Mouse (Mus musculus): ENCODE data around the gene Mterf4. TPM values are rescaled to one million over a fixed set of nuclear protein-coding genes. Genes with fewer than 3 reads are reported as not detected.
A peak's percentile ranks its signal among the peaks of the same experiment; 100 is the strongest.
"Not testable (repeated sequence)": the region's sequence is repeated elsewhere in the genome, so short reads cannot be mapped to it uniquely, and the experiment has no call there.

The Mterf4 gene
- polyA plus RNA-seq (2016; fragmentation: Nextera tagmentation; extraction: Ambion mirVana) = 39.4 and 44.2 TPM in 2 replicates

DNA sequence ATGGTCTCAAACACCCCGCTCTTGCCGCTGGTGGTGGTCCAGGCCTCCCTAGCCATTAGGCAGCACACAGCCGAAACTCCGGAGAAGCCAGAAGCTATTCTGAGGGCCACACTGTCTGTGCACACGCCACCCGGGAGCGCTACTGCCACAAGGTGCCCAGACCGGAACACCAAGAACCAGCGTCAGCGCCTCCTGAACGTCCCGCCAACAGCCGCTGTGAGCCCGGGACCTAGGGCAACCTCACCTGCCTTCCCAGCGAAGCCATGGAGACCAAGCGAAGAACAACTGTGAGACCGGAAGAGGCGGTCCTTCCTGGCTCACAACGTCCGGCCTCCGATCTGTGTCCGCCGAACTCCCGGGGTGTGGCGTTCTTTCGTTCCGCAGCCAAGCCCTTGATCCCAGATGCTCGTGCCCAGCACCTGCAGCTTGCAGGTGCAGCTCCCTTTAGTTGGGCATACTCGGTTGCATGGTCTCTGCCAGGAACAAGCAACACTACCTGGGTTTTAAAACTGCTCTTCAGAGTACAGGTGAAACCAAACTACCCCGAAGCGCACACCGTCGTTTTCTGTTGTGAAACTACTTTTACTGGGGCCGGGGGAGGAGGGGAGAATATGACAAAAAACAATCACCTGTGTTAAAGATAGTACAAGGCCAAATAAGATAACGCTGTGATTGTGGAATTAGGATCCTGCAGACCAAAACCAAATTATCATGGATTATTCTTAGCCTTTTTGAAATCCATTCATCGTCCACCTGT, at the start of gene Mterf4:
Gene Mterf4, minus strand, starts transcription at position 335 of the 757 bp plus-strand sequence.
- peak within 1 kb of the TSS; percentile 84 for H3K27ac ChIP-seq

GRCm38 (mm10) chr1:93352724-93353123, 47.0 kb upstream of the Mterf4 start:
- Histone ChIP-seq H3K27me3 (ENCODE audit: low read depth, poor library complexity, severe bottlenecking) (no peaks in the 10 kb centered on the region), H3K9me3 (replicated peaks) (no peaks in the 10 kb centered on the region), H3K4me1 (no peaks in the 10 kb centered on the region), H3K27ac (no peak overlapping the region), H3K36me3 (peaks cover 97% of the 10 kb centered on the region), H3K4me3 (no peak overlapping the region)
- DNase-seq (ENCODE audit: low spot score) = no peak
- WGBS = 91% methylated on average over 2 of the region's 2 CpGs

More for the DNA sequence above, at the start of gene Mterf4:
- 10% methylated on average over 36 of the region's 36 CpGs for WGBS
- H3K27me3 ChIP-seq (ENCODE audit: low read depth, poor library complexity, severe bottlenecking) = no peaks in the 10 kb centered on the region
- peaks cover 10% of the 10 kb centered on the region for H3K4me1 ChIP-seq
- no peaks in the 10 kb centered on the region for H3K9me3 ChIP-seq (replicated peaks)
- DNase-seq (ENCODE audit: low spot score) = peak; percentile 88
- H3K36me3 ChIP-seq = peaks cover 75% of the 10 kb centered on the region
- H3K4me3 ChIP-seq = peak within 1 kb of the TSS; percentile 84

GRCm38 (mm10) chr1:93349701-93350100, 44.0 kb upstream of the Mterf4 start:
- no peak overlapping the region for H3K27ac ChIP-seq
- DNase-seq (ENCODE audit: low spot score) = no peak
- H3K36me3 ChIP-seq = peaks cover 89% of the 10 kb centered on the region
- no peaks in the 10 kb centered on the region for H3K27me3 ChIP-seq (ENCODE audit: low read depth, poor library complexity, severe bottlenecking)
- H3K4me1 ChIP-seq = no peaks in the 10 kb centered on the region
- H3K4me3 ChIP-seq = no peak overlapping the region
- WGBS = 83% methylated on average over 4 of the region's 4 CpGs
- no peaks in the 10 kb centered on the region for H3K9me3 ChIP-seq (replicated peaks)

DNA sequence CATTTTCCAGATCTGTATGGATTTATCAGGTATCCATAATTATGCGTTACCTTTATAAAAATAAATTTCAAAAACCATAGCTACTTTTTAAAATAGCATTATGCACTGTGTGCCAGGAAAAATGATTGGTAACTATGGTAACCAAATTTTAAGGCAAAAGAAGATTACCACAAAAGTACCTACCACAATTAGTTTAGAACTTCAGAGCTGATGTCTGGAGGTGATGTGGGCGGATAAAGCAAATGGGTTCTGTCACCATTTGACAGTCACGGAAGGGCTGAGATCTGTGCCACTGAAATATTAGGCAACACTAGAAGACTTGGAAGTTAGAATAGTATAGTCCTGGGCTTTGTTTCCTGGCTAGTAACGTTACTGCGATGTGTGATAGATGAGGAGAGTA, 41.5 kb upstream of the Mterf4 start:
- WGBS = 93% methylated on average over 5 of the region's 5 CpGs
- peaks cover 10% of the 10 kb centered on the region for H3K4me1 ChIP-seq
- H3K9me3 ChIP-seq (replicated peaks) = no peaks in the 10 kb centered on the region
- peaks cover 65% of the 10 kb centered on the region for H3K36me3 ChIP-seq
- H3K27ac ChIP-seq = no peak overlapping the region
- DNase-seq (ENCODE audit: low spot score) = no peak
- H3K4me3 ChIP-seq = no peak overlapping the region
- no peaks in the 10 kb centered on the region for H3K27me3 ChIP-seq (ENCODE audit: low read depth, poor library complexity, severe bottlenecking)

GRCm38 (mm10) chr1:93343504-93344047, 37.9 kb upstream of the Mterf4 start:
- Histone ChIP-seq H3K36me3 (peaks cover 34% of the 10 kb centered on the region), H3K4me3 (peak overlapping the region; percentile 88), H3K4me1 (peaks cover 21% of the 10 kb centered on the region), H3K27ac (peak overlapping the region; percentile 88), H3K9me3 (replicated peaks) (no peaks in the 10 kb centered on the region), H3K27me3 (ENCODE audit: low read depth, poor library complexity, severe bottlenecking) (no peaks in the 10 kb centered on the region)
- peak; percentile 92 for DNase-seq (ENCODE audit: low spot score)
- WGBS = under 1% methylated on average over 39 of the region's 39 CpGs

DNA sequence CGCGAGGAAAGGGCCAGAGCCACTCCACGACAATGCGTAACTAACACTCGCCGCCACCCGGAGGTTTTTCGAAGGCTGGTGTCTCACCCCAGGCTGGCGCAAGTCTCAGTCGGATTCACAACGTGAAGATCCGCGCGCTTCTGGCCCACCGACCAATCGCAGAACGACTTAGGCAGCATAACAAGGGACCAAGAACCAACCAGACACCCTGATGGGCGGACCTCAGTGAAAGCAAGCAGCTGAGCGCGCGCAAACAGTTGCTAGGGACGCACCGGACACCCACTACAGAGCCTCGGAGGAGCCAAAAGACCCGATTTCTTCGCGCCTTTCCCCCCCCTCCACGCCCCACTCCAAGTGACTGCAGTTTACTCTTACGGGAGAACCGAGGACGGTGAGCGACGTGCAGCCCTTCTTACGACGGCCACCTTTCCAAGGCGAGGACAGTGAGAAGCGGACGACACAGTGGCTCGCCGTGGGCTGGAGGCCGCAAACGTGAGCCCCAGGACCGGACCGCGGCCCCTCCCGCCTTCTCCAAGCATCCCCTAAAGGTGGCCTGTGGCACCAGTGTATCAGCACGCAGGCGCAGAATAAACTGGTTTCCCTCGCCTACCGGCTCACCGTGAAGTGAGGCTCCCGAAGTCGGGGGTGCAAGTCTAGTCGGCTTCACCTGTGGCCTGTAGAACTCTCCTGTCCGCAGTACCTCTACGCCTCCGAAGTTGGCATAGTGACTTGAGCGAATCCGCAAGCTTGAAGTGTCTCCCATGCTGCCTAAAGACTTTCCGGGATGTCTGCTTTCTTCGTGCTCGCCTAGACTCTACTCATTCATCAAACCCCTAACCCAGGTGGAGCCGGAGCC, 37.2 kb upstream of the Mterf4 start, which contains the start of the genes Ppp1r7 and Pask:
Gene Ppp1r7, plus strand, starts transcription at position 207 of the 856 bp plus-strand sequence.
Gene Pask, minus strand, starts transcription at position 835 of the 856 bp plus-strand sequence.
- H3K36me3 ChIP-seq = peaks cover 30% of the 10 kb centered on the region
- no peaks in the 10 kb centered on the region for H3K27me3 ChIP-seq (ENCODE audit: low read depth, poor library complexity, severe bottlenecking)
- peak within 1 kb of the TSS; percentile 88 for H3K4me3 ChIP-seq
- DNase-seq (ENCODE audit: low spot score) = peak; percentile 99
- H3K4me1 ChIP-seq = peaks cover 21% of the 10 kb centered on the region
- no peaks in the 10 kb centered on the region for H3K9me3 ChIP-seq (replicated peaks)
- H3K27ac ChIP-seq = peak within 1 kb of the TSS; percentile 88
- under 1% methylated on average over 63 of the region's 63 CpGs for WGBS

- 74% methylated on average over 2 of the region's 2 CpGs for WGBS
- no peak overlapping the region for H3K27ac ChIP-seq
- H3K27me3 ChIP-seq (ENCODE audit: low read depth, poor library complexity, severe bottlenecking) = no peaks in the 10 kb centered on the region
- no peaks in the 10 kb centered on the region for H3K4me1 ChIP-seq
- H3K9me3 ChIP-seq (replicated peaks) = no peaks in the 10 kb centered on the region
- H3K36me3 ChIP-seq = peaks cover 86% of the 10 kb centered on the region
- DNase-seq (ENCODE audit: low spot score) = no peak
- H3K4me3 ChIP-seq = no peak overlapping the region
Observed at GRCm38 (mm10) chr1:93334621-93335020, 28.9 kb upstream of the Mterf4 start.

DNA sequence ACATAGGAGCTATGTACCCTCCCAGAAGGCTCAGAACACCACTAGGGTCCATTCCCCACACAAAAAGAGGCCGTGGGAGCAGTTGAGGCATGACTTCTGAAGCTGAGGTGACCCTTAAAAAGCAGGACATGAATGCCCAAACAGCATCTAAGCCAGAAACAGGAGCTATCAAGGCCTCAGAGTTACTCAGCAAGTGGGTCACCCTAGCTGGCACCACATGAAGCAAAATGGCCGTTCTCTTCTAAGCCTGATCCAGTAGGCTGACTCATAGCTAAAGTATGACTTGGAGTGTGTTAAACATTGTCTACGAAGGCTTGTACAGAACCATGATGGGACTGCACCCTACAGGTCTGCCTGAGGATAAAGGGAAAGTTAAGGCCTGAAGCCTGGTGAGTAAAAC, 20.7 kb upstream of the Mterf4 start:
- 91% methylated on average over 3 of the region's 3 CpGs for WGBS
- Histone ChIP-seq H3K27ac (no peak overlapping the region), H3K27me3 (ENCODE audit: low read depth, poor library complexity, severe bottlenecking) (no peaks in the 10 kb centered on the region), H3K4me1 (no peaks in the 10 kb centered on the region), H3K9me3 (replicated peaks) (no peaks in the 10 kb centered on the region), H3K4me3 (no peak overlapping the region), H3K36me3 (peaks cover 99% of the 10 kb centered on the region)
- no peak for DNase-seq (ENCODE audit: low spot score)

- no peak overlapping the region for H3K4me3 ChIP-seq
- peaks cover 99% of the 10 kb centered on the region for H3K36me3 ChIP-seq
- no peak overlapping the region for H3K27ac ChIP-seq
- no peaks in the 10 kb centered on the region for H3K4me1 ChIP-seq
- no peaks in the 10 kb centered on the region for H3K27me3 ChIP-seq (ENCODE audit: low read depth, poor library complexity, severe bottlenecking)
- no peak for DNase-seq (ENCODE audit: low spot score)
- 91% methylated on average over 6 of the region's 6 CpGs for WGBS
- H3K9me3 ChIP-seq (replicated peaks) = no peaks in the 10 kb centered on the region
Observed at GRCm38 (mm10) chr1:93323973-93324372, 18.3 kb upstream of the Mterf4 start.

GRCm38 (mm10) chr1:93300578-93300977, 5.1 kb downstream of the Mterf4 start:
- DNase-seq (ENCODE audit: low spot score) = no peak
- Histone ChIP-seq H3K36me3 (peaks cover 94% of the 10 kb centered on the region), H3K4me3 (no peak overlapping the region), H3K9me3 (replicated peaks) (no peaks in the 10 kb centered on the region), H3K27ac (no peak overlapping the region), H3K27me3 (ENCODE audit: low read depth, poor library complexity, severe bottlenecking) (no peaks in the 10 kb centered on the region), H3K4me1 (peaks cover 10% of the 10 kb centered on the region)
- WGBS = 90% methylated on average over 3 of the region's 3 CpGs

GRCm38 (mm10) chr1:93299791-93300190, 5.9 kb downstream of the Mterf4 start:
- WGBS = 84% methylated on average over 4 of the region's 4 CpGs
- Histone ChIP-seq H3K27me3 (ENCODE audit: low read depth, poor library complexity, severe bottlenecking) (no peaks in the 10 kb centered on the region), H3K36me3 (peaks cover 95% of the 10 kb centered on the region), H3K4me3 (no peak overlapping the region), H3K4me1 (peaks cover 7% of the 10 kb centered on the region), H3K27ac (no peak overlapping the region), H3K9me3 (replicated peaks) (no peaks in the 10 kb centered on the region)
- no peak for DNase-seq (ENCODE audit: low spot score)

- peaks cover 82% of the 10 kb centered on the region for H3K36me3 ChIP-seq
- H3K27me3 ChIP-seq (ENCODE audit: low read depth, poor library complexity, severe bottlenecking); DNase-seq (ENCODE audit: low spot score); H3K4me3 ChIP-seq; H3K27ac ChIP-seq; H3K4me1 ChIP-seq; H3K9me3 ChIP-seq (replicated peaks): not testable (repeated sequence)
- 86% methylated on average over 3 of the region's 3 CpGs for WGBS
Observed at GRCm38 (mm10) chr1:93294491-93294890, 11.2 kb downstream of the Mterf4 start.

GRCm38 (mm10) chr1:93292006-93292405, 13.7 kb downstream of the Mterf4 start:
- no peaks in the 10 kb centered on the region for H3K9me3 ChIP-seq (replicated peaks)
- WGBS = 87% methylated on average over 8 of the region's 8 CpGs
- peaks cover 78% of the 10 kb centered on the region for H3K36me3 ChIP-seq
- no peak for DNase-seq (ENCODE audit: low spot score)
- no peak overlapping the region for H3K4me3 ChIP-seq
- H3K27ac ChIP-seq = no peak overlapping the region
- H3K27me3 ChIP-seq (ENCODE audit: low read depth, poor library complexity, severe bottlenecking) = no peaks in the 10 kb centered on the region
- H3K4me1 ChIP-seq = no peaks in the 10 kb centered on the region
